Mouse (Mus musculus) cerebellum, adult (tissue): ENCODE measurements around the gene Fhdc1.

Experiments used
- ATAC-seq: cut with Nextera tagmentation; 2 replicates; pipeline ENCODE4 v1.9.2; 2017; ENCODE audit warnings: mild to moderate bottlenecking, moderate library complexity, mixed read lengths; ENCODE audit not compliant: insufficient number of reproducible peaks, low FRiP score, low TSS enrichment

Fhdc1 gene

DNA sequence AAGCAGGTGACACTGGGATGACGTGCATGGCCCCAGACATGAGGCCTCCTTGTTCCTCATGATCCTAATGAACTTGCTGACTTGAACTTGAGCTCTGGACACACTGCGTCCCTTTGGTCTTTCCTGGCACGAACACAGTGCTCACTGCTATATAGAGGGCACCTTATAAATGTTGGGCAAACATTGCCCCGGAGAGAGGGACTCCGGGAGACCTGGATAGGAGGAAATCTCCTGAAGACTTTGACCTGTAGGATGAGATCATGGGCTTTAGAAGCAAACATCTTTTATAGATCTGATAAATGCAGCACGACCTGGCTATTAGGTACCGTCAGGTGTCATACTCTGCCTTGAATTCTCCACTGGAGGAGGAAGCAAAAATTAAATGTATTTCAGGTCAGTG is 43.3 kb downstream of the Fhdc1 start:
- ATAC-seq, result no peak

DNA sequence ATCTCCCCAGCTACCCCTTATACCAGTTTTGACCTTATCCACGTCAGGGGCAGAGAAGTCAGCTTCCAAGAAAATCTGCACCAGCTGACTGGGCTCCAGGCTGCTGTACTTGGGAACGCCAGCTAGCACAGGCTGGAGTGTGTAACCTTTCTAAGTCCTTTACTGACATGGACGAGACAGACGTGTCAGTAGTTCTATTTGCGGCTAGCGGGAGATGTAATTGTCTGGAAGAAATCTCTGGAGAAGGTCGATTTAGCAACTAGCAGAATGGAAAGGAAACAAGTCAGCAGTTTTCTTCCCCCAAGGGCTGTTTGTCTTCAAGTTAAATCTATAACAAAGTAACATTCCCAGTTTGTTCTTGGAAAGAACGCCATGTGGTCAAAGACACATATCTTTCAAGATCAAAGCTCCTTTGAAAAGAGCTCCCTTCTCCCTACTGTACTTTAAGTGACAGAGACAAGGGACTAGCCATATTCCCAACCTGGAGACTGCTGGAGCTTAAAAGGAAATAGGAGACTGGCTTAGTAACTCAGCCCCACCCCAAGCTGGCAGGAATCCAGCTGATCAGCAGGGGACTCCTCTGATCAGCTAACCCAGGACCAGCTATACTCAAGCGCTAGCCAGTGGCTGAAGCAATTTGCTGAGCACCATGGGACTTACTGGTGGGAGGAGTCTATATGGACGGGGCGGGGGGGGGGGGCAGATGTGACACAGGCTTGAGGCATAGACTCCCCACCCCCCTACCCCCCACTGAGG is 44.8 kb downstream of the Fhdc1 start:
- no peak for ATAC-seq

DNA sequence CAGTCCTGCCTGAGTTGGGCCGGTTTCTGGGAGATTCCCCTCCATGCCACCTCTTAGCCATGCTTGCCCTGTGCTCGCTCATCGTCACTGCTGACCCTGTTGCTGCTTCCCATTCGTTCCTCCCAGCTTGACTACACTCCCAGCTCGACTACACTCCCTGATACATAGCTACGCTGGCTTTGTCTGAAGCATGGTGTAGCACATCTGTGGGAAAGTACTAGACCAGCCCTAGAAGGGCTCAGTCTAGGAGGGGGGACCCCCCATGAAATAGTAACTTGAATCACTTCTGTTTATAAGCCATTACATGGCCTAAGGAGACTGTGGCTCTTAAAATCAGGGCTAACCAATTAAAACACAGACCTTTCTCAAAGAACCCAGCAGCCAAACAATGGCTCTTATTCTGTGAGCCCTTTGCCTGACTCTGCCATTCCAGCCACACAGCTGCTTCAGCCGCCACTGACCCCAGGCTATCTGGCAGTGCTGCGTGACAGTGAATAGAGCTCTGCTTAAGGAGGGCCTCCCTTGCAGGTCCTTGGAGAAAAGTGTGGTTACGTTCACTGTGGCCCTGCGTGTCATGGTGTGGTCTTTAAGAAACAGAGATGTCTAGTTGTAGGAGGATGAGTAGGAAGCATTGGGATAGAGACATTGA is 47.3 kb downstream of the Fhdc1 start:
- ATAC-seq, result no peak

DNA sequence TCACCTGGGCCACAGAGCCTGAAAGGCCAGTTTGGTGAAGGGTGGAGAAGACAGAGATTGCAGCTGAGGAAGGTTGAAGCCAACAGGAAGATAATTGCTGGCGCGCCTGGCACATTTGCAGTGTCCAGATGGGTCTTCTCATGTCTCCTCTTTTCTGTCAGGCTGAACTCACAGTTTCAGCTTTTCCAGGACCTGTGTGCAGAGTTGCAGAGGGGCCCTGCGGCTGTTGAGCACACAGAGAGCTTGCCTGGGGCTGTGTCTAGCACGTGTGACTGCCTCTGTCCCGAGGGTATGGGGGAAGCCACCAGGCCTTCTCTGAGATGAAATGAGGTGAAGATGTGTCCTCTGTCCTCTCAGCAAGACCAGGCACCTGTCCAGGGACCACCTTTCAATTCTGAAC is 49.0 kb downstream of the Fhdc1 start:
- no peak for ATAC-seq

DNA sequence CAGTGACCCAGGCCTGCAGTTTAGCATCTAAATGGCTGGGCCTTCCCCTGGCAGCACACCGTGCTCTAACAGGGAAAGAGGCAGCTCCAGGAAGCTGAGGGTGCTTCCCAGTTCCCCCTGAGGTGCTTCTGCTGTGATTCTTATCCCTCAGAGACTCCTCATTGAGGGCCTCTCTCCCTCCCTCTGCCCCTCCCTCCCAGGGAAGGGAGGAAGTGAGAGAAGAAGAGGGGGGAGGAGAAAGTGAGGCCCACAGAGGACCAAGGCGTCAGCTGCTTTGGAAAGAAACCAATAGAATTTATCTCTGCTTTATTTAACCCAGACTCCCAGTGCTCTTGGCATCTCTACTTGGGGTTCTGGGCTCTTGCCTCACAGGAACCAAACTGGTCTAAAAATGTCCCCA is 50.1 kb downstream of the Fhdc1 start:
- ATAC-seq, result no peak

DNA sequence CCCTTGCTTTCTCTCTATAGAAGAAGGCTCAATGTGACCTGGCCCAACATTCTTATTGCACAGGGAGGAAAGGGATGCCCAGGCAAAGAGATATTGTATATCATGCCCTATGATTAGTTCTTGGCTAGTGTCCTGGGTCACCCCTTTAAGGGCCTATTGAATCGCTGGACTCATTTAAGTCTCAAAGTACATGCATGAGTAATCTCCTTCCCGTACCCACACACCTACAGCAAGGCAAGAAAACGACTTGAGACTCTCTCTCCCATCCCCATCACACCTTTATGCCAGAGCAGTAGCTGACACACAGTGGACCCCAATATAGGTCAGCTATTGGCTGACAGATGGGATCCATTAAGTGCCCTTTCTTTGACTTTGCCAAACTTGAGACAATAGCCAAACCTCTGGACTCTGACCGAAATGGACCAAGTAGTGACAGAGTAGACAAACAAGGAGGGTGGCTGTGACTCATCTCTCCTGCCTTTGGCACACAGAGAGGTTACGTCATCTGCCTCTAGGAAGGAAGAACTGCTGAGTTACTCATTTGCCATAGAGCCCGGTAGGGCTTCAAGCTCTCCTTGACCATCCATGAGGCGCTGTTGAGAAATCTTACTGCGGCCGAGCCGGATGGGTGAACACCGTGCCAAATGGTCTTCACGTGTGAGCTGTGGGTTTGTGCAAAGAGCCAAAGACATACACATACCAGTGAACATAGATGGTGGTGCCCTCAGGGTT is 51.1 kb downstream of the Fhdc1 start:
- no peak for ATAC-seq

DNA sequence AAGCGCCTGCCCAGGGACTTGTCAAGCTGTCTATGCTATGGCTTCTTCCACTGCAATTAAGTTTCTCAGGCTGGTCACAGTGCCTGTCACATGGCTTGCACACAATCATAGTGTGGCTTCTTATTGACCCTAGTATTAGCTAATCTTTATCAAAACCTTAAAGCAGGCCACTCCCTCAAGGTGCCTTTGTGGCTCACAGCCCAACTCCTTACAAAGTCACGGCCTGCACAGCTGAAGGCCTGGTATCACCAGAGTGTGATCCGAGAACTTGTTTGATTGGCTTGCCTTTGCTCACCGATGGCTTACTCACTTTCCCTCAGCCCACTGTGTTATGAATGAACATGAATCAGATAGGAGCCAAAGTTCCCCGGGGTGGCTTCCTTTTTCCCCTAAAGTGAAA is 52.5 kb downstream of the Fhdc1 start:
- ATAC-seq, result no peak

DNA sequence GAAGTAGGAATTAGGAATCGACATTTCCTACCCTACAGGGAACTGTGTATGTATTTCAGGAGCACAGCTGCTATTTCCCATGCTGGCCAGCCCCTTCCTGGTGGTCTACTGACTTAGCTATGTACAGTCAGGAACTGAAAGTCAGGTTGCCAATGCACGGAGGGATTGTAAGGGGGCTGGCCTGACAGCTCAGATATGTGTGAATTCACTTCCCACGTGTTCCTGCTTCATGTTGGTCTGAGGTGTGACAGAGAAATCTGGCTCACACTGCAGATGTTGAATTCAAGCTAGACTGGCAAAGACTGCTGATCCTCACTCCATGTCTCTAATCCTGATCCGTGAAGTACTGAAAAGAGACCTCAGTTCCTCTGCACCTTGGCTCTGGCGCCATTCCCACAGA is 57.9 kb downstream of the Fhdc1 start:
- no peak for ATAC-seq

DNA sequence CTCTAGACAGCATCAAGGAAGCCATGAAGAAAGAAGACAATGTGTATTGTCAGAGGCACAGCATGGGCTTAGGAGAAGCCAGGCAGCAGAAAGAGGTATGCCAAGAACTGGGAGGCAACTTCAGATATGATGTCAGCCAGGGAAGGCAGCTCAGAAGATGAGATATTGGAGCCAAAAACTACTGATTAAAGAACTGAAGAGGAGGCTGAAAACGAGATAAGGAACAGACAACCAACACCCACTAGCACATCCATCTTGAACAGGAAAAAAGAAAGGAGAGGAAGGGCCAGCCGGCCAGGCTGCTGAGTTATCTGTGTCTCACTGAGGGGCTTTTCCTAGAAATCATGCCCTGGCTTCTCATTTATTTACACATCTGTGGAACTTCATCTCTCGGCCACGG is 66.4 kb downstream of the Fhdc1 start:
- ATAC-seq, result no peak

DNA sequence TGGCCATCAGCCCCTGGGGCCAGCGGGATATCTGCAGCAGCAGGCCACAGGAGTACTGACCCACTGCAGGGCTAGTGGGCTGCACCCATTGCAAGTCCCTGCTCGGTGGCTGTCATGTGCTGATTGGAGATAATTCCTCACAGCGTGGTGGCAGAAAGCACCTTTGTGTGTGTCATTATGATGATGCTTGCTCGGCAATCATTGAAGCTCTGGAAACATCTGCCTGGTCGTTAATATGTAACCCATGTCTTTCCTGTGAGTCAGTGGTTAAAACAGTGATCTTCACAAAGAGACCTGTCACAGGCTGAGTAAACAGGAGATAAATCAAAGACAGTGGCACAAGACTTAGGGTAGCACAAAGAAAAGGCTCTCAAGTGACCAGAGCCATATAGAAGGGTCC is 67.3 kb downstream of the Fhdc1 start:
- no peak for ATAC-seq

DNA sequence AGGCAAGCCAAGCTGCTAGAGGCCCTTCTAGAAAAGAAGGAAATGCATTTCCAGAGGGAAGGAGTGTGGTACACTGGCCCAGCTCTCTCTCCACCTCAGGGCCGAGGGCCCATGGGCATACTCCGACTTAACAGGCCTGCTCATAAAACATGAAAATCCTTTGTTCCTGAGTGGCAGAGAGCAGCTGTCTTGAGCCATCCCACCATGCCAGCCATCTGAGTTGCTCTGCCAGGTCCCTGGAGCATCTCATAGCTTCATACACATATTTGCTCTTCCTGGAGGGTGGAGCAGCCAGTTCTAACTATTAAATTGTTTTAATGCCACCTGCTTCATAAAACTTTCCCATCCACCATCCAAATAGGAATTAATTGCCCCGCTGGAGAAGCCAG is 70.8 kb downstream of the Fhdc1 start:
- no peak for ATAC-seq

DNA sequence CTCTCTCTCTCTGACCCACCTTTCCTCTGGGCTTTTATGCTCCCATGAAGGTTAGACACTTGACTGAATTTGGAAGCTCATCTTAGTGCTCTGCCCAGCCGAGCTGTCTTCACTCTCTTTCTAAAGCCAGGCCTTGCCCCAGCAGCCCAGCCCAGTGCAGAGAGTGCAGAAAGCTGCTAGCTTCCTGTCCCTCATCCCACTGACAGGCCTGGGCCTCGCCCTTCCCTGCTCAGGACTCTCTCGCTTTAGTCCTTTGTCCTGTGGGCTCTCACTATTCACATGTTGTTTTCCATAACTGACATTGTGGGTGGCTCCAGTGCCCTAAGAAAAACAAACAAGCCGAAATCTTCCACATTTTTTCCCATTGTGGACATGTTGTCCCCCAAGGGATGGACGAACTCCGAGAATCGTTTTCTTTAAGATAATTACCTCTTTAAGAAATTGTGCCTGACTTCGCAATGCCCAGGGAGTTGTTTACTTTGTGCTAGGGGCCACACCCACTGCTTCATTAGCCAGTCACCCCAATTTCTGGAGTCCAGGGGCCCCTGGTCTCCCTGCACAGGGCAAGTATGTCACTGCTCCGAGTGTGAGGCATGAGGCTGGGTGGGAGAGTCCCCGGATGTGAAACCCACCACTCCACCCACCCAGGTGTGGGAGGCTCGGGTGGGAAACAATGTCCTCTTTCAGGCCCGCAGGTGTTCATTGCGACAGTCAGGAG is 71.3 kb downstream of the Fhdc1 start:
- ATAC-seq, result no peak

DNA sequence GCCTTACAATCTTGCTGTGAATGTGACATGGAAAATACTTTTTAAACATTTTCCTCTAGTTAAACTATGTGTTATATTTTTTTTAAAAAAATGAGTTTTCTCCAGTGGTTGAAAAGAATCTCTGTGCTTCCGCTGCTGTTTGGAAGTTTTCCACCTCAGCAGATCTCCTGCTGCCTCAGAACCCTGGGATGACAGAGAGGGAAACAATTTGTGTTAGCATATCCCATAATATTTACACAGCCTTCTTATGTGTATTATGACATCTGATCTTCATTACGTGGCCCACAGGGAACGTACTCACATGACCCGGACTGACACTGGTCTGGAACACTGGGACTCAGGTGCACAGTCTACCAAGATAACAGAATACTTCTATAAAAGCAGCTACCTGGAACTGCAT is 74.7 kb downstream of the Fhdc1 start:
- no peak for ATAC-seq

DNA sequence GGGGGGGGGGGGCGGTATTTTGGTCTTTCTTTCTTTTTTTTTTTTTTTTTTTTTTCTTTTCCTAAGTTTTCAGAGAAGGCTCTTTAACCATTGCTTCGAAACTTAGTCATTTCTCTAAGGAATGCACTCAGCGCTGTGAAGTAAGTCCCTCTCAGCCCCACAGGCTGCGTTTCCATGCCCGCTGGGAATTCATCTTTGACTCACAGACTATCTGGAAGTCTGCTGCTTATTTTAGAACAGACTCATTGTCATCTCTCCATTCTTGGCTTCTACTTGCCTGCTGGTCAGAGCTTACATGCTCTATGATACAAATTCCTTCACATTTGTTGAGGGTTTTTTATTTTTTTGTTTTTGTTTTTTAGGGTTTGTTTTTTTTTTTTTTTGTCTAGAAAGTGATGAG is 76.8 kb downstream of the Fhdc1 start:
- no peak for ATAC-seq

DNA sequence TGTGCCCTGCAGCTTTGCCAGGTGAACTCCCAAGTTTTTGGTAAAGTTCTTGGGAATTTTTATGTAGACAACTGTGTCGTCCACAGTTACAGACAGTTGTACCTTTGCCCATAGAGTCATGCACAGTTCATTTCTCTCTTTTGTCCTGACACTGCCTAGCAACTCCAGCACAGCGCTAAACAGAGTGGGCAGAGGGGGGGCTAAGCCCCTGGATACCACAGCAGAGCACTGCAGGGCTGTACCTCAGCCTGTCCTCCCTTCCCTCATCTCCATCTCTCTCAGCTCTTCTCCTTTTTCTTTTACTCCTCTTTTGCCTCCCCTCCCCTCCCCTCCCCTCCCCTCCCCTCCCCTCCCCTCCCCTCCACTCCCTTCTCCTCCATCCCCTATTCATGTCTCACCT is 77.5 kb downstream of the Fhdc1 start:
- no peak for ATAC-seq

DNA sequence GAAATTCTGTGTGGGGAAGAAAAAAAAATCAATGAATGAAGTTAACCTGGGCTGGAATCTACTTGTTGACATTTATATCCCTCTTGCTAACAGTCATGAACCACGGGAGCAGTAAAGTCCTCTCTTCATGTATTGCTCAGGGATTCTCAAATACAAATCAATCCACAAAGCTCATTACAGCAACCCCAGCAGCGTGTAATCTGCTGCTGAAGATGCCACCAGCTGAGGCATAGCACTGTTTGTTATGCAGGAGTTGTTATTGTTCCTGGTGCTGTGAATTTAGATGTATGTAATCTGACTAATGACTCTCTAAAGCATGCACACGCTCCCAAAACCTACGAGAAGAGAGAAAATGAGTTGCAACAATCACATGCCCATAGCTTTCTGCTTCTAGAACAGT is 82.3 kb downstream of the Fhdc1 start:
- ATAC-seq, result no peak

DNA sequence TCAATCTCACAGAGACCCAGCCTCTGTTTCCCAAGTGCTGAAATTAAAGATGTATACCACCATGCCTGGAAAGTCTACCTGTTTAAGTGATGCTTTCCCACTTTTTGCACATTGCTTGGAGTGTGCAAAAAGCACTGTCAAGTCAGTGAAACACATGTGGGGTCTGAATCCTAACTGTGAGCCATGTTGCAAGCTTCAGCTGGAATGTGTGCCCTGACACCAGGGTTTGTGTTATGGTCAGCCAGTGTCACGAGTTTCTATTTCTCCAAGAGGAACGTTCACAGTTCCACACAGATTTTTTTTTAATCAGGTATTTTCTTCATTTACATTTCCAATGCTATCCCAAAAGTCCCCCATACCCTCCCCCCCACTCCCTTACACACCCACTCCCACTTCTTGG is 84.0 kb downstream of the Fhdc1 start:
- no peak for ATAC-seq

DNA sequence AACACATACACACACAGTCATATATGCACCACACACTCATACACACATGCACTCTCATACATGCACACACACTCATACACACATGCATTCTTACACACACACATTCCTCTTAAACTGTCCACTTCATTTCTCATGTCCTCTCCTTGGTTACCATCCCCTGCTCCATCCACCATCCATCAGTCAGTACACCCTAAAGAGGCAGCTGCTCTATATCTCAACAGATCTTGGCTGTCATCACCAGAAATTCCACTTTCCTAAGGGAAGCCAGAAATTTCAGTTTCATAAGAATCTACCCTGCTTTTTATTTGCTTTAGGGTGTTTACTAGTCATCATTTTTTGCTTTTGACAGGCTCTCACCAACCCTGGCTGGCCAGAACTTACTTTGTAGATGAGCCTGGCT is 84.4 kb downstream of the Fhdc1 start:
- ATAC-seq, result no peak

DNA sequence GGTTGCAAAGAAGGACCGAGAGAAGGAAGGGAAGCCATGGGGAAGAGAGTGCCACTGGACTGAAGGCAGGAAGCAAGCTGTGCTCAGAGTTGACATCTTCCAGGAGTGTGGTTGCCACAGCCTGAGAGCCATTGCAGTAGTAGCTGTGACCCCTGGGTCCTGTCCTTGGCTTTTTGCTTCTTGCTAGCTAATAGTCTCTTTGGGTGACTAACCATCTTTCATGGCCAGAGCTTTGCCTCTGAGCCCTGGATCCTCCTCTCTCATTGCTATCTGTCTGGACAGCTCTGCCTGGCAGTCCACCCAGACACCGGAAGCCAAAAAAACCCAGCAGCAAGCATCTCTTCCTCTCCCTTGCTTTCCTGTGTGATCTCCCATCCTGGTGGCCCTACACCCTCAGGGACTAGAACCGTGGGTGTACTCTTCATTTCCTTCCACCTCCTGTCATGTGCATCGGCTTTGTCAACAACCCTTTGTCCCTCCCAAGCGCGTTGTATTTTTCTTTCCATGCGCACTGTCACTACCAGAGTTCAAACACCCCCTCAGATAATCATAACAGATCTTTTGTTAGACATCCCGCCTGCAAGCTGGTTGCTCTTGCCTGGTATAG is 85.3 kb downstream of the Fhdc1 start:
- no peak for ATAC-seq
